In the genomic region with DNA sequence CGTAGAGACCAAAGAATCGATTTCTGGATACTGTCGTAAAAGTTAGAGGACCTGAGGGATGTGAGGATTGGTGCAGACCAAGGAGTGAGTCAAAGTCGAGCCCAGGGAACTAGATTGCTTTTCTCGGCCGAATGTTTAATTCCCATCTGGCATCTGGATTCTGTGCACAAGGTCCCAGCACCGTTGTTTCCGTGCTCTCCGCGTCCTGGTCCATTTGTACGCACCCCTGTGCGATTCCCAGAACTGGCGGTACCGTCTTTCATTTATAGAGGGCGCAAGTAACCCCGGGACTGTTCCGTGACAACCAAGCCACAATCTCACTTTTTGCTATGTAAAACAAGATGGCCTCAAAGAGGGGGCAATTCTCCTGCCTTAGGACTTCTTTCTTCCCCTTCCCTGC, we compare ENCODE assay signal across 2 mouse cellular contexts.
TF ChIP-seq lines count a peak whose summit lies in the region.

No protein-coding gene starts in this region.

TF ChIP-seq in C2C12, 6 proteins besides CTCF, POLR2A, EP300 and RAD21:
- TF ChIP-seq MYOD1 (IDR thresholded peaks at IDR 0.05; ENCODE audit: control insufficient read depth, insufficient read length, low read depth): no peak
- no peak for TF ChIP-seq USF1 (IDR thresholded peaks at IDR 0.05; ENCODE audit: low read depth)
- TF ChIP-seq FOSL1 (IDR thresholded peaks at IDR 0.05; ENCODE audit: insufficient read depth, low read length, poor library complexity, severe bottlenecking): no peak
- TF ChIP-seq CEBPB (IDR thresholded peaks at IDR 0.05; ENCODE audit: low read depth): no peak
- TF ChIP-seq MYOG (IDR thresholded peaks at IDR 0.05; ENCODE audit: control insufficient read depth, extremely low read depth, insufficient read length): no peak
- no peak for TF ChIP-seq MAX (IDR thresholded peaks at IDR 0.05)

TF ChIP-seq in myocyte, 11 proteins besides CTCF, POLR2A, EP300 and RAD21:
- TF ChIP-seq E2F4 (IDR thresholded peaks at IDR 0.05; ENCODE audit: insufficient read depth) (no peak), CEBPB (IDR thresholded peaks at IDR 0.05; ENCODE audit: insufficient read depth, poor library complexity, severe bottlenecking) (no peak), MAX (IDR thresholded peaks at IDR 0.05; ENCODE audit: low read depth) (no peak), USF1 (IDR thresholded peaks at IDR 0.05; ENCODE audit: low read depth) (no peak), MYOD1 (IDR thresholded peaks at IDR 0.05; ENCODE audit: control insufficient read depth in 1 of 3, insufficient read length in 2 of 3, low read depth in 2 of 3) (no peak), REST (IDR thresholded peaks at IDR 0.05; ENCODE audit: insufficient read depth, insufficient read length) (no peak)
